Mouse (Mus musculus) monocyte, adult 59 days (primary cell): ENCODE results near the gene Caskin2. TPM values are rescaled to one million over a fixed set of nuclear protein-coding genes. Genes with fewer than 3 reads are reported as not detected.

Source experiments
- total RNA-seq, 2 experiments: library from RNA; stranded (reverse); gene quantifications; one replicate each; pipeline ENCODE4 v1.2.4; 2023

Caskin2 gene
- total RNA-seq = 1 to 10 TPM; 1.2 to 1.3 TPM

GRCm38 (mm10) chr11:115813507-115814296 is at the start of gene Caskin2:
Gene Caskin2, minus strand, starts transcription at chr11:115813639.

DNA sequence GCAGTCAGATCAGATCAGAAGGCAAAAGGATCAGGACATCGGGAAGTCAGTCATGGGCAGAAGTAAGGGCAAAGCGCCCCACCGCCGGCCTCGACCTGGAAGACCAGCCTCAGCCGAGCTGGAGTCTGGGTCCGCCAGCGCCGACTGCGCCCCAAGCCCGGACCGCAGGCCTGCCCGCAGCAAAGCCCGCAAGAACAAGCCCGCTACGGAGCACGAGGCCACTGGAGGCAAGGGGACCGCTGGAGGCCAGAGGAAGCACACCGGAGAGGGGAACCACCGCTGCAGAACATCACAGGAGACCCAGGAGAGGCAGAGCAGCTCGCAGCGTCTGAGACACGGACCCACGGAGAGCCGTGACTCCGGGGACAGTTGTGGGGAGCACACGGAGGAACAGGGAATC is 44.9 kb upstream of the Caskin2 start, which contains the start of gene Myo15b:
Myo15b (plus strand) TSS at position 53 of the 400 bp plus-strand sequence.

GRCm38 (mm10) chr11:115823774-115824740 is 10.6 kb upstream of the Caskin2 start, which contains the start of gene Llgl2:
Gene Llgl2, plus strand, starts transcription at chr11:115824049.

DNA sequence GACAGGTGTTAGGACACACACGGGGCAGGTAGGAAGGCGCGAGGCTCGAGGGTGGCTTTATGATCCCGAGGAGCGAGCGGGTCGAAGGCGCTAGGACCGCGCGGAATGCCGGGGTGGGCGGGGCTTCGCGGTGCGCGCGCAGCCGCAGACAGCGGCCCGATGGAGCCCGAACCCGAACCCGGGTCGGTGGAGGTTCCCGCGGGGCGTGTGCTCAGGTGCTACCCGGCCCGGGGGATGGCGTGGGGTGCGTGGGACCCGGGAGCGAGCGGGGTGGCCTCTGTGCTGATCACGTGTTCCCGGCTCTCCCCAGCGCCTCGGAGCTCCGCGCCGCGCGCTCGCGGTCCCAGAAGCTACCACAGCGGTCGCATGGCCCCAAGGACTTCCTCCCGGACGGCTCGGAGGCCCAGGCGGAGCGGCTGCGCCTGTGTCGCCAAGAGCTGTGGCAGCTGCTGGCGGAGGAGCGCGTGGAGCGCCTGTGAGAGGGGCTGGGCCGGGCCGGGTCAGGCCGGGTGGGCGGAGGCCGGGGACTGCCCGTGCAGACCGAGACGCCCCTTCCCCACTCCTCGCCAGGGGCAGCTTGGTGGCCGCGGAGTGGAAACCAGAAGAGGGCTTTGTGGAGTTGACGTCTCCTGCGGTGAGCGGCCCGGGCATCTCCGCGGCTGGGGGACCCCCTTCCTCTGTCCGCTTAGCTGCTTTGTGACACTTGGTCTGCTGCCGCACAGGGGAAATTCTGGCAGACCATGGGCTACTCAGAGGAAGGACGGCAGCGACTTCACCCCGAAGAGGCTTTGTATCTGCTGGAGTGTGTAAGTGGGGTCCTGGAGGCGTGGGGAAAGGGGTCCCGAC is 1.4 kb upstream of the Caskin2 start, which contains the start of gene Tsen54:
Tsen54 (plus strand) TSS at position 120 of the 846 bp plus-strand sequence.

DNA sequence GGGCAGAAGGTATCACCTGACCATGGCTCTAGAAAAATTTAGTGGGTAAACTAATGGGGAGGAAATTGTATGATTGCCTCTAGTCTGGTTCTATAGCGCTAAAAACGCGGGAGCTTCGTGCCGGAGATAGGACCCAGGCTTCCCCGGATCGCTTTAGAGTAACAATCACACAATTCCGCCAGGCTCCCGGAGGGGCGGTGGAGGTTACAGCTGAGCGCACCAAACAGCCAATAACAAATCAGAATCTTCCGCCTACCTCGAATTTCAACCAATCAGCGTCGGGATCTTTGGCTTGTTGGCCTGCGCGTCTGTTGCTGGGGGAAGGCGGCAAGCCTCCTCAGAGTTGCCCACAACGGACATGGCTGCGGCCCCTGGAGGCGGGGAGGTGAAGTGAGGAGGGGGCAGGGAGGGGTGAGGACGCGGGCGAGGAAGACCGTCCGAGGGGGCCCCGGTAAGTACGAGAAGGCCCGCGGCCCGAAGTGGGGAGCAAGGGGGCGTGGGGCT is 48.3 kb downstream of the Caskin2 start, which contains the start of gene Tmem94:
Tmem94 (plus strand) TSS at position 331 of the 504 bp plus-strand sequence.

Other genes starting within 250 kb of the Caskin2 start
- gene Nup85, start 249.2 kb downstream of the Caskin2 start, total RNA-seq = 10 to 100 TPM; 32.4 to 40.1 TPM
- 10 to 100 TPM; 19.5 to 22.1 TPM for gene Mrps7, start 209.7 kb downstream of the Caskin2 start, total RNA-seq
- gene Gga3, start 209.6 kb downstream of the Caskin2 start, total RNA-seq = 10 to 100 TPM; 74.0 to 86.5 TPM
- 10 to 100 TPM; 42.1 to 46.5 TPM for gene Mif4gd, start 200.7 kb downstream of the Caskin2 start, total RNA-seq
- 10 to 100 TPM; 36.3 to 40.4 TPM for gene Slc25a19, start 185.3 kb downstream of the Caskin2 start, total RNA-seq
- gene Grb2, start 105.0 kb downstream of the Caskin2 start, total RNA-seq = 100 to 1,000 TPM; 226 to 238 TPM
- 10 to 100 TPM; 54.7 to 60.5 TPM for gene Tmem94, start 48.2 kb downstream of the Caskin2 start, total RNA-seq
- 10 to 100 TPM; 17.0 to 17.7 TPM for gene Tsen54, start 1.1 kb upstream of the Caskin2 start, total RNA-seq
- 10 to 100 TPM in 1 of 2 experiments, 1 to 10 TPM in 1; 8.1 to 14.9 TPM for gene Llgl2, start 10.4 kb upstream of the Caskin2 start, total RNA-seq
- gene Myo15b, start 44.8 kb upstream of the Caskin2 start, total RNA-seq = not detected
- gene Smim5, start 86.3 kb upstream of the Caskin2 start, total RNA-seq = 10 to 100 TPM; 22.9 to 25.2 TPM
- 1 to 10 TPM; 2.4 to 5.0 TPM for gene Smim6, start 98.4 kb upstream of the Caskin2 start, total RNA-seq
- gene Sap30bp, start 119.6 kb upstream of the Caskin2 start, total RNA-seq = 10 to 100 TPM; 25.9 to 34.3 TPM
- 10 to 100 TPM; 23.9 to 26.2 TPM for gene Recql5, start 119.8 kb upstream of the Caskin2 start, total RNA-seq
- 1 to 10 TPM in 1 of 2 experiments, not detected in 1; 1.6 TPM for gene Itgb4, start 161.1 kb upstream of the Caskin2 start, total RNA-seq
- 10 to 100 TPM in 1 of 2 experiments, 1 to 10 TPM in 1; 9.6 to 10.4 TPM for gene Galk1, start 199.1 kb upstream of the Caskin2 start, total RNA-seq
- 1,000 to 10,000 TPM; 3,280 to 3,497 TPM for gene H3f3b, start 214.3 kb upstream of the Caskin2 start, total RNA-seq
- 10 to 100 TPM; 32.3 to 41.4 TPM for gene Unk, start 216.7 kb upstream of the Caskin2 start, total RNA-seq